Mouse (Mus musculus) monocyte, adult 5-6 weeks (primary cell): ENCODE results near the gene Samd7. TPM values are rescaled to one million over a fixed set of nuclear protein-coding genes. Genes with fewer than 3 reads are reported as not detected.
A peak's percentile ranks its signal among the peaks of the same experiment; 100 is the strongest.

Experiments
- ATAC-seq: fragments of 153-309, 156-312 bp; replicated peaks from 2 replicates; pipeline ENCODE4 v1.8.0; 2017; ENCODE audit warnings: mild to moderate bottlenecking; ENCODE audit not compliant: low TSS enrichment, insufficient number of reproducible peaks, severe bottlenecking, poor library complexity, low FRiP score
- total RNA-seq: library from RNA; stranded (forward); fragments of 200-1000, 200-491, 200-594 nt; gene quantifications from 3 replicates; pipeline ENCODE4 v1.2.3, GENCODE M21; 2017

Gene Samd7
- total RNA-seq, 1 experiment from 2014 or later, result not detected

GRCm38 (mm10) chr3:30742891-30743290, 3.2 kb upstream of the Samd7 start:
- ATAC-seq, result no peak

DNA sequence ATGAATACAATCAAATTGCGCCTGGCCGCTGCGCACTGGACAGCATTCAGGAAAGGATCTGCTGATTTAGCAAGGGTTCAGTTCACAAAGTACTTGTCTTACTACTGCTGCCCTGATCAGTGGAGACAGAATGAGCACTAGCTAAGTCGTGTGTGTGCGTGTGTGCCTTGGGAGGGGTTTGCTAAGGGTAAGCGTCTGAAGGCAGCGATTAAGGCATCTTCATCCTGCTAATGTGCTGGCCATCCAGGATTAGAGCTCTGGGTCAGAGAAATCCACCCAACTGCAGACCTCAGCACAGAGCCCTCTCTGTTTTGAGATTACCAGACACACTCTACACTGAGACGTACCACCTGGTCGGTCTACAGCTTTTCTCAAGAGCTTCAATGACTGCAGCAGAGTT, 2.2 kb downstream of the Samd7 start:
- ATAC-seq, result no peak

GRCm38 (mm10) chr3:30754696-30755095, 8.6 kb downstream of the Samd7 start:
- ATAC-seq, result no peak

- ATAC-seq, result no peak
These were observed 18.8 kb downstream of the Samd7 start for GRCm38 (mm10) chr3:30764877-30765276.

DNA sequence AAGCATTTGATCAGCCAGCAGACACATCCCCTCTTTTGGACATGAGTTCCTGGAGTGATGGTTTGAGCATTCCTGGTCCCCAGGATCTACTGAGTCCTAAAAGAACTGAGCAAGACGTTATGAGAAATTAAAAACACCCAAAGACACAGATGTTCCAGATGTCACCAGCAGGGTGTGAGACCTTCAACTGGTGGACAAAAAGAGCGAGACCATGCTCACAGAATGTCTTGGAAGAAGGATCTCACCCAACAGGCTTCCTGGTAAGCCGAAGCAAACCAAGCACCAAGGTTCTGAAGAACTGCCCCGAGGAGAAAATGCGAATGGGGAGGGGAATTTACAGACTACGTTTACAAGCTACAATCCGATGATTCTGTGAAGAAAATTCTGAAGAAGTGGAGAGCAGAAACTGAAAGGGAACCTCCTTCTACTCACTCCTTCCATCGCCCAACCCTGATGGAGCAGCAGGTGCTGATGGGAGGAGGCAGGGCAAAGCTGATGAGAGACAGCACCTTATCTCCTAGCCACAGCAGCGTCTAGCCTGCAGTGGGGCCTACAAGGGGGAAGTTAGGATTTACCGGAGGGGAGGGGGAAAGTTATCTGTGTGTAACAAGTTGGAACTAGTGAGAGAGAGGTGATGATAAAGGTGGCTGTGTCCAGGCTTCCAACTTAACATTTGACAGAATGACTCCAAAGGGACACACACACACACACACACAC, 19.4 kb downstream of the Samd7 start:
- ATAC-seq, result no peak

GRCm38 (mm10) chr3:30766177-30766576, 20.1 kb downstream of the Samd7 start:
- no peak for ATAC-seq

GRCm38 (mm10) chr3:30767271-30767670, 21.2 kb downstream of the Samd7 start:
- no peak for ATAC-seq

GRCm38 (mm10) chr3:30769755-30770515, 23.8 kb downstream of the Samd7 start:
- no peak for ATAC-seq

DNA sequence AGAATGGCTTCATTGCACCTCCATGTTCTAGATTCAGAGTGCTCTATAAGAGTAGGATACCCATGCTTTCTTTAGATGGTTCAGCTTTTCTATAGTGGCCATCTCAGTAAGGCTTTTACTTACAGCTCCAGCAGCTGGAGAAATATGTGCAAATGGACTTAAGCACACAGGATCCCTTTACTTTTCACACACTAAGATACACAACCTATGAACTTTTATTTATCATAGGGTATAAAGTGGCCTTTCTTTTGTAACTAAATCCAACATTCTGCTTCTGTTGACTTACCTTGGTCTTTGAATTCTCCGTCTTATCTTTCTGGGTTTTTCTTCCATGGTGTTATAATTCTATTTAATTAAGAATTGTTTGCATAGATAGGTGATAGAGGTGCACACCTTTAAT, 25.5 kb downstream of the Samd7 start:
- ATAC-seq, result no peak

GRCm38 (mm10) chr3:30772631-30773030, 26.5 kb downstream of the Samd7 start:
- ATAC-seq, result no peak

DNA sequence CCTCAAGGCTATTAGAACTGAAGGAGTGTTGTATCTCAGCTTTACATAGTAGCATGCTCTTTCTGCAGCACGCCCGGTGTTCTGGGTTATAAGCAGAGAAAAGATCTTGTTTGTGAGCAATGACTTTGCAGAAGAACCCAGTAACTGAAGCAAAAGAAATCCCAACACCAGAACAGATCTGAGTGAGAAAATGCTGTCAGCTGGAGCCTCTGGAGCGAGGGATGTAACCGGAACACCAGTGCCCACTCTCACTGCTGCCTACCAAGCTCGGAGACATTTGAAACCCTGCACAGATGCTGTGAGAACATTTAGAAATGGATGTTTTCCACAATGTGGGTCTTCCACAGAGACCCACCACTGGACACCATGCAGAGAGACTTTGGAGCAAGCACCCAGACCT, 28.6 kb downstream of the Samd7 start:
- no peak for ATAC-seq

- no peak for ATAC-seq
These were observed 31.9 kb downstream of the Samd7 start for GRCm38 (mm10) chr3:30777984-30778383.

GRCm38 (mm10) chr3:30788531-30788930, 42.4 kb downstream of the Samd7 start:
- ATAC-seq, result no peak

- ATAC-seq, result peak; percentile 91
These were observed 46.8 kb downstream of the Samd7 start, which contains the start of gene Sec62 for GRCm38 (mm10) chr3:30792737-30793402. Gene Sec62, plus strand, starts transcription at chr3:30792875.

- peak; percentile 23 for ATAC-seq
These were observed 47.5 kb downstream of the Samd7 start for GRCm38 (mm10) chr3:30793403-30794221.

- ATAC-seq, result no peak
These were observed 56.1 kb downstream of the Samd7 start for GRCm38 (mm10) chr3:30802171-30802570.

DNA sequence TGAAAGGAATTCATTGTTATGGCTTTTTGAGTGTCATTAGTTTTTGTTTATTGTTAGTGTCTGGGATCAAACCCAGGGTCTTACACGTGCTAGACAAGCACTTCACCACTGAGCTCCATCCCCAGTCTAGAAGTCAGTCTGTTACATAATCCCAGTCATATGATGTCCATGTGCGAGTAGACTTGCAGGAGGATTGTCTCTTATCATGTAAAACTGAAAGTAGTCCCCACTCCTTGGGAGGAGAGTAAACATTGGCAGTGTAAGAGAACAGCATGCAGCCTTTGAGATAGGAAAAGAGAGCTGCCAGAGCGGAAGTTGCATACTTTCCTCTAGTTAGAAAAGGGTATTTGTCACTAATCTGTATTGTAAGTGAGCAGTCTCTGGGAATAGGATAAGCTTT, 66.8 kb downstream of the Samd7 start:
- no peak for ATAC-seq
